Mouse (Mus musculus) heart, postnatal 0 days (tissue): ENCODE results near the gene Trpc7. TPM values are rescaled to one million over a fixed set of nuclear protein-coding genes. Genes with fewer than 3 reads are reported as not detected.

Experiments
- ATAC-seq: fragments of 200-750 bp; cut with Nextera tagmentation; 2 replicates; pipeline ENCODE4 v1.8.0; 2017; ENCODE audit warnings: low read depth, moderate number of reproducible peaks, moderate library complexity; ENCODE audit not compliant: insufficient read depth
- DNase-seq: peaks from one replicate; pipeline ENCODE4 v3.0.0-alpha.2; 2016; ENCODE audit warnings: low spot score
- H3K27ac ChIP-seq: fragments of 300-500 bp; sonication (generic); 2 replicates; pipeline ENCODE4 v1.5.1; 2014; ENCODE audit warnings: low read depth, mild to moderate bottlenecking
- H3K27me3 ChIP-seq: fragments of 300-500 bp; sonication (generic); 2 replicates; pipeline ENCODE4 v1.6.1; 2014; ENCODE audit warnings: low read length, mixed read lengths; ENCODE audit not compliant: control insufficient read depth, insufficient read depth
- H3K36me3 ChIP-seq: fragments of 300-500 bp; sonication (generic); replicated peaks from 2 replicates; pipeline ENCODE4 v1.6.1; 2014; ENCODE audit warnings: low read length, mixed read lengths; ENCODE audit not compliant: control insufficient read depth, insufficient read depth
- H3K4me1 ChIP-seq: fragments of 300-500 bp; sonication (generic); 2 replicates; pipeline ENCODE4 v1.6.1; 2014; ENCODE audit warnings: antibody characterized with exemption; ENCODE audit not compliant: control insufficient read depth, insufficient read depth
- H3K4me2 ChIP-seq: fragments of 300-500 bp; sonication (generic); 2 replicates; pipeline ENCODE4 v1.6.1; 2014; ENCODE audit warnings: low read depth, mild to moderate bottlenecking, low read length, moderate library complexity
- H3K4me3 ChIP-seq: fragments of 300-500 bp; sonication (generic); 2 replicates; pipeline ENCODE4 v1.5.1; 2014; ENCODE audit warnings: low read depth, low read length
- H3K9ac ChIP-seq: fragments of 300-500 bp; sonication (generic); replicated peaks from 2 replicates; pipeline ENCODE4 v1.6.1; 2014; ENCODE audit warnings: low read depth, low read length, mixed read lengths
- H3K9me3 ChIP-seq: fragments of 300-500 bp; sonication (generic); replicated peaks from 2 replicates; pipeline ENCODE4 v1.6.1; 2016; ENCODE audit warnings: low read length; ENCODE audit not compliant: control insufficient read depth
- CTCF ChIP-seq: IDR thresholded peaks from 2 replicates; pipeline ENCODE4 v1.5.1; 2016; ENCODE audit warnings: antibody characterized with exemption, control low read depth, low read depth
- EP300 ChIP-seq: IDR thresholded peaks from 2 replicates; pipeline ENCODE4 v1.6.1; 2016; ENCODE audit warnings: antibody characterized with exemption, low read depth
- WGBS: fragments of 180-500 bp; shearing (Covaris S2); extraction: QIAGEN DNeasy Blood & Tissue Kit; methylation state at CpG from one replicate; pipeline ENCODE4 v1.1.7; 2014; 5-methylcytosine and 5-hydroxymethylcytosine counted together
- polyA plus RNA-seq: library from polyadenylated mRNA; unstranded; fragments of >200 nt; fragmentation: Nextera tagmentation; extraction: Ambion mirVana; gene quantifications from 2 replicates; pipeline ENCODE4 v1.2.1, GENCODE M21; 2015
- total RNA-seq: library from RNA; depleted of rRNA; stranded (reverse); fragments of >200 nt; gene quantifications from 2 replicates; pipeline ENCODE4 v1.2.3, GENCODE M21; 2014; ENCODE audit warnings: low replicate concordance

Gene Trpc7
- total and polyA plus RNA-seq, 2 experiments from 2014 or later: not detected

GRCm38 (mm10) chr13:56914721-56915120, 18.9 kb upstream of the Trpc7 start:
- Histone ChIP-seq H3K27me3 (no peaks in the 10 kb centered on the region), H3K27ac (no peak overlapping the region), H3K4me1 (no peaks in the 10 kb centered on the region), H3K4me3 (no peak overlapping the region), H3K9me3 (no peaks in the 10 kb centered on the region), H3K9ac (no peak overlapping the region), H3K36me3 (no peaks in the 10 kb centered on the region), H3K4me2 (no peak overlapping the region)
- ATAC-seq: no peak
- 76% methylated on average over 7 of the region's 7 CpGs for WGBS
- DNase-seq: no peak
- no peak for TF ChIP-seq CTCF
- TF ChIP-seq EP300: no peak

GRCm38 (mm10) chr13:56911093-56911492, 15.3 kb upstream of the Trpc7 start:
- TF ChIP-seq CTCF: no peak
- TF ChIP-seq EP300: no peak
- WGBS: 84% methylated on average over 12 of the region's 12 CpGs

GRCm38 (mm10) chr13:56895386-56895785, 407 bp downstream of the Trpc7 start:
- TF ChIP-seq CTCF (no peak), EP300 (no peak)
- WGBS: 3% methylated on average over 17 of the region's 17 CpGs
- H3K27ac ChIP-seq: no peak overlapping the region
- H3K4me3 ChIP-seq: no peak overlapping the region
- no peaks in the 10 kb centered on the region for H3K9me3 ChIP-seq
- H3K36me3 ChIP-seq: no peaks in the 10 kb centered on the region
- H3K9ac ChIP-seq: no peak overlapping the region
- H3K27me3 ChIP-seq: no peaks in the 10 kb centered on the region
- no peaks in the 10 kb centered on the region for H3K4me1 ChIP-seq
- DNase-seq: peak; percentile 56
- H3K4me2 ChIP-seq: no peak overlapping the region
- no peak for ATAC-seq

More at GRCm38 (mm10) chr13:56911093-56911492, 15.3 kb upstream of the Trpc7 start:
- no peak overlapping the region for H3K27ac ChIP-seq
- DNase-seq (no peak), ATAC-seq (no peak)
- no peak overlapping the region for H3K9ac ChIP-seq
- H3K27me3 ChIP-seq: no peaks in the 10 kb centered on the region
- H3K4me3 ChIP-seq: no peak overlapping the region
- no peaks in the 10 kb centered on the region for H3K4me1 ChIP-seq
- H3K4me2 ChIP-seq: no peak overlapping the region
- H3K9me3 ChIP-seq: no peaks in the 10 kb centered on the region
- H3K36me3 ChIP-seq: no peaks in the 10 kb centered on the region

- H3K27ac ChIP-seq: no peak overlapping the region
- no peak for DNase-seq
- WGBS: 76% methylated on average over 5 of the region's 5 CpGs
Measured at GRCm38 (mm10) chr13:56894543-56894942, 1.2 kb downstream of the Trpc7 start.

GRCm38 (mm10) chr13:56889888-56890287, 5.9 kb downstream of the Trpc7 start:
- TF ChIP-seq CTCF: no peak
- DNase-seq (no peak), ATAC-seq (no peak)
- Histone ChIP-seq H3K4me1 (no peaks in the 10 kb centered on the region), H3K27me3 (no peaks in the 10 kb centered on the region), H3K4me2 (no peak overlapping the region), H3K36me3 (no peaks in the 10 kb centered on the region), H3K9ac (no peak overlapping the region), H3K4me3 (no peak overlapping the region), H3K27ac (no peak overlapping the region), H3K9me3 (no peaks in the 10 kb centered on the region)
- WGBS: 73% methylated on average over 7 of the region's 7 CpGs

More at GRCm38 (mm10) chr13:56894543-56894942, 1.2 kb downstream of the Trpc7 start:
- H3K4me3 ChIP-seq: no peak overlapping the region
- H3K4me1 ChIP-seq: no peaks in the 10 kb centered on the region
- TF ChIP-seq CTCF (no peak), EP300 (no peak)
- H3K9me3 ChIP-seq: no peaks in the 10 kb centered on the region
- no peak overlapping the region for H3K4me2 ChIP-seq
- H3K27me3 ChIP-seq: no peaks in the 10 kb centered on the region
- H3K9ac ChIP-seq: no peak overlapping the region
- H3K36me3 ChIP-seq: no peaks in the 10 kb centered on the region
- ATAC-seq: no peak

GRCm38 (mm10) chr13:56882931-56883330, 12.9 kb downstream of the Trpc7 start:
- TF ChIP-seq CTCF (no peak), EP300 (no peak)
- no peak for ATAC-seq
- Histone ChIP-seq H3K9ac (no peak overlapping the region), H3K4me1 (no peaks in the 10 kb centered on the region), H3K4me3 (no peak overlapping the region), H3K27me3 (no peaks in the 10 kb centered on the region), H3K27ac (no peak overlapping the region), H3K4me2 (no peak overlapping the region), H3K9me3 (no peaks in the 10 kb centered on the region), H3K36me3 (no peaks in the 10 kb centered on the region)
- 79% methylated on average over 12 of the region's 12 CpGs for WGBS
- no peak for DNase-seq
